Mouse (Mus musculus): Measurements from ENCODE around the gene Prl8a6.

The Prl8a6 gene

DNA sequence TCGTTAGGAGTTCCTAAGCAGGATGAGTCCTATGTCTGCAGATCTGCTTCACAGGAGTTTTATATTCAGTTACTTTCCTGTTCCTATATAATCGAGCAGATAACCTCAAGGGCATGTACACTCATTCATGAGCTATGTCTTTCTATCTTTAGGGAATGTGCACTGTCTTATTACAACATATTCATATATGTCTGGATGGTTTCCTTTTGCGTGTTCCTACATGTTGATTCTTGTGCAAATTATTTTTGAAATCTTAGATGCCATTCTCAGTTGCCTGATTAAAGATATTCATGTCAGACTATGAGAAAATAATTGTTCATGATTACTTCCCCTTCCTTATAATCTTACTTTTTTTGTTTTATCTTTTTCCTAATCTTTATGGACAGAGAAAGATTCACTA is at the start of gene Prl8a6:
Prl8a6 (minus strand) TSS at position 101 of the 400 bp plus-strand sequence.
- no peak for DNase-seq (ENCODE audit: low spot score)

GRCm38 (mm10) chr13:27433159-27433558 is 5.3 kb downstream of the Prl8a6 start:
- DNase-seq (ENCODE audit: low spot score), result no peak

GRCm38 (mm10) chr13:27413640-27414039 is 24.8 kb downstream of the Prl8a6 start:
- no peak for DNase-seq (ENCODE audit: low spot score)

- peak; percentile 42 for DNase-seq (ENCODE audit: low spot score)
These were observed 39.3 kb downstream of the Prl8a6 start for GRCm38 (mm10) chr13:27399061-27399724.

- no peak for DNase-seq (ENCODE audit: low spot score)
These were observed 47.7 kb downstream of the Prl8a6 start, which contains the start of gene Prl2b1 for GRCm38 (mm10) chr13:27390746-27391145. TSS of gene Prl2b1 (minus strand) at chr13:27390846.

All from embryo, embryonic 10 days (tissue).